Mouse (Mus musculus): ENCODE results near the gene Adamts15.

- TF ChIP-seq HCFC1 (IDR thresholded peaks at IDR 0.05; ENCODE audit: borderline replicate concordance, insufficient read depth, low read length) = no peak
- TF ChIP-seq ZC3H11A (IDR thresholded peaks at IDR 0.05; ENCODE audit: borderline replicate concordance, low read depth, low read length) = no peak
- TF ChIP-seq ZNF384 (IDR thresholded peaks at IDR 0.05; ENCODE audit: low read depth, low read length) = no peak
- TF ChIP-seq CHD2 (IDR thresholded peaks at IDR 0.05; ENCODE audit: low read depth, low read length) = no peak
Measured at GRCm38 (mm10) chr9:30963780-30964179, 41.5 kb upstream of the Adamts15 start.

Data from ES-E14 (cell line).